Mouse (Mus musculus): ENCODE measurements around the gene 4930444G20Rik. TPM values are rescaled to one million over a fixed set of nuclear protein-coding genes. Genes with fewer than 3 reads are reported as not detected.

The 4930444G20Rik gene
- polyA plus RNA-seq (2014; fragmentation: Illumina TruSeq; extraction: RNeasy Lipid Tissue Mini Kit (QIAGEN cat#74804); ENCODE audit: low replicate concordance), result not detected

DNA sequence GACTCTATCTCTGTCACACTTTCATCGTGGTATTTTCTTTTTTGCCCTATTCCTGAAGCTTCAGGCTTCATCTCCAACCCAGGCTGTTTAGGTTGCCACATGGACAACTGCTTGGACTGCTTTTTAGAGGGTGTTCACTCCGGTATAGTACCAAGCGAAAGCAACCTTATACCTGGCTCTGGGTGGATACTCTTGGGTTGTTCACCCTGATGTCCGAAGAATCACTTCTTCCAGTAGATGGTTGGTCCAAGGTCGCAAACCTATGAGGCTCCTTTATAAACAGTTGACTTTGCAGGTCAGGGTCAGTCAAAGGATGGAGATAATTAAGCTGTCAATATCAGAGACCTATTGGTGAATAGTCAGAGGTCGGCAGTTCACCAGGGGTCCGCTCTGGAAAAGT lies at the start of gene 4930444G20Rik:
Gene 4930444G20Rik (minus strand): TSS at position 101 of the 400 bp plus-strand sequence.

Other genes with a start within 250 kb of the 4930444G20Rik start
- gene Sgk1, start 185.9 kb downstream of the 4930444G20Rik start, polyA plus RNA-seq (2014; fragmentation: Illumina TruSeq; extraction: RNeasy Lipid Tissue Mini Kit (QIAGEN cat#74804); ENCODE audit: low replicate concordance), result 188 TPM
- 0.97 TPM for gene E030030I06Rik, start 81.2 kb upstream of the 4930444G20Rik start, polyA plus RNA-seq (2014; fragmentation: Illumina TruSeq; extraction: RNeasy Lipid Tissue Mini Kit (QIAGEN cat#74804); ENCODE audit: low replicate concordance)
- 1.2 TPM for gene Raet1e, start 90.5 kb upstream of the 4930444G20Rik start, polyA plus RNA-seq (2014; fragmentation: Illumina TruSeq; extraction: RNeasy Lipid Tissue Mini Kit (QIAGEN cat#74804); ENCODE audit: low replicate concordance)
- not detected for gene H60b, start 90.5 kb upstream of the 4930444G20Rik start, polyA plus RNA-seq (2014; fragmentation: Illumina TruSeq; extraction: RNeasy Lipid Tissue Mini Kit (QIAGEN cat#74804); ENCODE audit: low replicate concordance)